Mouse (Mus musculus) heart, postnatal 0 days (tissue): ENCODE data around the gene Dnajb6.
"Not testable (repeated sequence)": the region's sequence is repeated elsewhere in the genome, so short reads cannot be mapped to it uniquely, and the experiment has no call there.

Experiments used
- CTCF ChIP-seq: IDR thresholded peaks from 2 replicates; pipeline ENCODE4 v1.5.1; 2016; ENCODE audit warnings: antibody characterized with exemption, control low read depth, low read depth
- EP300 ChIP-seq: IDR thresholded peaks from 2 replicates; pipeline ENCODE4 v1.6.1; 2016; ENCODE audit warnings: antibody characterized with exemption, low read depth

DNA sequence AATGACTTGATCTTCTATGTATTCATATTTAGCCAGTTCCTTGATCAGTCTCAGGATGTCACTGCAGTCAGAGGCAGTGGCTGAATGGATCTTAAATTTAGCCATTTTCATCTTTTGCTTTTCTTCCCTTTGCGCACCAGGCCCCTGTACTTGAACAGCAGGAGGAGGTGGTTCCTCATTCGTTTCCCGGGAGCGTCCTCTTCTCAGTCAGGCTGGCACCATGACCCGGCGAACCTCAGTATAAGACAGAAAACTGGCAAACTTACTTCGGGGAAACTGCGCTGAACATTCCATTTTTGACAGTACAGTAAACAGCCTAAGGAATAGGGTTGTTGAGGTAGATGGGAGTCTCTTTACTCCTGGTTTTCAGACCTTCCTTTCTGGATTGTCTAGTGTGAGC lies 59.4 kb downstream of the Dnajb6 start:
- not testable (repeated sequence) for TF ChIP-seq CTCF, EP300
